Mouse (Mus musculus) E14TG2a.4 (cell line): ENCODE data around the gene Scap.

Experiments
- H3K27me3 ChIP-seq: 2 replicates; pipeline ENCODE4 v1.6.1; 2014; ENCODE audit warnings: low read length, control low read depth; ENCODE audit not compliant: insufficient read depth
- H3K36me3 ChIP-seq: 2 replicates; pipeline ENCODE4 v1.6.1; 2014; ENCODE audit warnings: low read length, control low read depth; ENCODE audit not compliant: insufficient read depth
- H3K4me1 ChIP-seq: replicated peaks from 2 replicates; pipeline ENCODE4 v1.6.1; 2014; ENCODE audit warnings: low read depth, low read length, control low read depth
- H3K4me3 ChIP-seq: replicated peaks from 2 replicates; pipeline ENCODE4 v1.5.1; 2014; ENCODE audit warnings: mild to moderate bottlenecking, low read length
- H3K9me3 ChIP-seq: 2 replicates; pipeline ENCODE4 v1.6.1; 2014; ENCODE audit warnings: low read length, control low read depth
- CTCF ChIP-seq: conservative IDR thresholded peaks from 2 replicates; pipeline ENCODE4 v1.5.1; 2014; ENCODE audit warnings: low read length
- NANOG ChIP-seq: IDR thresholded peaks from 2 replicates; pipeline ENCODE4 v1.6.1; 2014; ENCODE audit warnings: borderline replicate concordance, low read length, mixed read lengths
- POU5F1 ChIP-seq: IDR thresholded peaks from 2 replicates; pipeline ENCODE4 v1.6.1; 2014; ENCODE audit warnings: low read length, borderline replicate concordance

Scap gene

DNA sequence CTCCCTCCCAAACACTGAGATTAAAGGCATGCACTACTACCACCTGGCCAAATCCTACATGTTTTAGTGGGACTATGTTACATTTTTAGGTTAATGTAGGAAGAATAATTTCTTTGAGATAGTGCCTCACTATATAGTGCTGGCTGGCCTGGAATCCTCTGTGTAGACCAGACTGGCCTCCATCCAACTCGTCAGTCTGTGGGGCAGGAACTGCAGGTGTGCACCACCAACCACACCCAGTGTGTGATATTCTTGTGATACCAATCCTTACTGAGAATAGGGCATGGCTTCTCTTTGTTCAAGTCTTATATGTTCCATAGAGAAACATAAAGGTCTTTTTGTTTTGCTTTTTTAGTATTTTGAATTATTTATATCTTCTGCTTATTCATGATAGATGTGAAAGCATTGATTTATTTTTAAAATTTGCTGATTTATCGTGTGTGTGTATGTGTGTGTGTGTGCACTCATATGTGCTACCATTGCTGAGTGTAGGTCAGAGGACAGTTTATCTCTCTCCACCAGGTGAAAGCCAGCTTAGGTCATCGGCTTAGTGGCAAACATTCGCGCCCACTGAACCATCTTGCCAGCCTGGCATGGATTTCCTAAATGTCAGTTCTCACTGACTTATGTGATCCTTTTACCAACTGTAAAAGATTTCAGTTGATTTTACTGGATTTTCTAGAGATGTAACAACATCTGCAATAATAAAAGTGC is 7.1 kb downstream of the Scap start:
- Histone ChIP-seq H3K4me1 (peaks cover 13% of the 10 kb centered on the region), H3K27me3 (0 out of 2 replicates have a peak, but pooled peaks cover 3% of the 10 kb centered on the region), H3K4me3 (no peak overlapping the region), H3K36me3 (no peaks in the 10 kb centered on the region), H3K9me3 (no peaks in the 10 kb centered on the region)
- TF ChIP-seq CTCF (no peak), POU5F1 (no peak), NANOG (no peak)

DNA sequence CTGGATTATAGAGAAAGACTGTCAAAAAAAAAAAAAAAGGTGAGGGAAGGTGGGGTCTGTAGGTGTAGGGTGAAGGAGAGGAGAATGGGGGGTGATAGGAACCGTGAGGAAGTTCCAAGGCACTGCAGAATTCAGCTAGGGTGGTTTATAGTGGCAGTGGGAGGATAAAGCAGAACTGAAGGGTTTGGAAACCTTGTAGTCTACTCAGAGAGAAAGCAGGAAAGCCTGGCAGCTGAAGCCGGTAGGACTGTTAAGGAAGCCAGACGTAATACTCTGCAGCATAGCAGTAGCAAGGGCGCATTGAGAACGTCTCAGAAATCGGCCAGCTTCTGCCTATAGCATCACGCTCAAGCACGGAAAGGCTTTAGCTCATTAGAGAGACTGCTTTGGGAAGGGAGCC is 8.9 kb downstream of the Scap start:
- no peak overlapping the region for H3K4me3 ChIP-seq
- H3K4me1 ChIP-seq: peaks cover 13% of the 10 kb centered on the region
- H3K27me3 ChIP-seq: no peaks in the 10 kb centered on the region
- H3K9me3 ChIP-seq: no peaks in the 10 kb centered on the region
- TF ChIP-seq POU5F1: no peak
- no peak for TF ChIP-seq NANOG
- no peaks in the 10 kb centered on the region for H3K36me3 ChIP-seq

DNA sequence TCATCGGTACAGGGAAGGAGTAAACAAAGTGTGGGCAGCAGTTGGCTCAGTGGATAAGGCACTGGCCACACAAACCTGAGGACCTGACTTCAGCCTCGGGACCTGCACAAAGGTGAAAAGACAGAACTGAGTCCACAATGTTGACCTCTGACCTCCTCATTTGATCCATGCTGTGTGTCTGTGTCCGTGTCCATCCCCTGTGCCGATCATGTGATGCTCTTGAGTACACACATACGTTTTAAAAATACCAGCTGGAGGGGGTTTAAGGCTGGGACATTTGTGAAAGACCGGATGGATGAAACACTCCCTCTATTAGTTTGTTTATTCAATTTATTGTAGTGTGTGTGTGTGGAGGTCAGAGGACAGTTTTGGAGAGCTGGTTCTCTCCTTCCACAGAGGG is 10.7 kb downstream of the Scap start:
- Histone ChIP-seq H3K4me3 (no peak overlapping the region), H3K36me3 (no peaks in the 10 kb centered on the region), H3K4me1 (peaks cover 2% of the 10 kb centered on the region; the same call in 1 of the 2 replicates), H3K27me3 (no peaks in the 10 kb centered on the region), H3K9me3 (no peaks in the 10 kb centered on the region)
- no peak for TF ChIP-seq NANOG
- no peak for TF ChIP-seq CTCF
- TF ChIP-seq POU5F1: no peak

GRCm38 (mm10) chr9:110345057-110345739 is 12.1 kb downstream of the Scap start:
- no peaks in the 10 kb centered on the region for H3K36me3 ChIP-seq
- no peak for TF ChIP-seq POU5F1
- no peak for TF ChIP-seq CTCF
- no peak for TF ChIP-seq NANOG
- no peaks in the 10 kb centered on the region for H3K9me3 ChIP-seq
- H3K27me3 ChIP-seq: no peaks in the 10 kb centered on the region
- peaks cover 15% of the 10 kb centered on the region for H3K4me1 ChIP-seq
- H3K4me3 ChIP-seq: no peak overlapping the region

DNA sequence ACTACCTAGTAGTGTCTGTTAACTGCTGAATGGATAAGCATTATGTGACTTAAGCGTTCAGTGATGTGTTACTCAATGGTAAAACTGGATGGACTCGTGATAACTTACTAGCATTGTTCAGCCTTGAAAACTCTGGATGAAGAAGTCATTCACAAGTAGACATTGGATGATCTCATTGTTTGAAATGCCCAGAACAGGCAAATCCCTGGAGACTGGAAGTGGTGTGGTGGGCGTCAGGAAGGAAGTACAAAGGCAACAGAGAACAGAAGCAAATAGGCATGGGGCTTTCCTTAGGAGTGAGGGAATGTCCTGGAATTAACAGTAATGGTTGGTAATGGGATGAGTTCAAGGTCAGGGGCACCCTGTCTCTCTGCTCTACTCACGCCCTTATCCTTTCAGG is 15.8 kb downstream of the Scap start:
- Histone ChIP-seq H3K36me3 (peaks cover 6% of the 10 kb centered on the region; the same call in 1 of the 2 replicates), H3K4me1 (peaks cover 24% of the 10 kb centered on the region), H3K27me3 (no peaks in the 10 kb centered on the region), H3K4me3 (no peak overlapping the region), H3K9me3 (no peaks in the 10 kb centered on the region)
- TF ChIP-seq CTCF (no peak), POU5F1 (no peak), NANOG (peak; percentile 52; the same call in 1 of the 2 replicates)

DNA sequence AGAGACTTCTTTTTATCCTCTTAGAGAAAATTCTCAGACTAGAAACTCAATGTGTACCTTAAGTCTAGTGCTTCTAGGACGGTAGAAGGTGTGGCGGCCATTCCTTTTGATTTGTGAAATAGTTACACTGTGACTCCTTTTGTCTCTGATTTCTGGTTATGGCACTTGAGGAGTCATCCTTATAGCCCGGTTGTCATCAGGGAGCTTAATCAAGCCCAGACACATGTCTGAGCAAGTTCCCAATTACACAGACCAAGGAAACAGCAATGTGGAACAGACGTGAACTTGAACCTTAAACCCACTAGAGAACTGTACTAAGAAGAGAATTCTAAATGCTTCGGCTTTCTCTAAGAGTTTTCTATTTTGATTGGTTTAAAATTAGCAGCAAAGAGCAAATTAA is 17.1 kb downstream of the Scap start:
- peaks cover 6% of the 10 kb centered on the region; the same call in 1 of the 2 replicates for H3K36me3 ChIP-seq
- H3K27me3 ChIP-seq: no peaks in the 10 kb centered on the region
- TF ChIP-seq NANOG (no peak), CTCF (no peak), POU5F1 (no peak)
- no peak overlapping the region for H3K4me3 ChIP-seq
- peaks cover 24% of the 10 kb centered on the region for H3K4me1 ChIP-seq
- no peaks in the 10 kb centered on the region for H3K9me3 ChIP-seq

- no peak overlapping the region for H3K4me3 ChIP-seq
- H3K36me3 ChIP-seq: peaks cover 10% of the 10 kb centered on the region
- H3K9me3 ChIP-seq: no peaks in the 10 kb centered on the region
- peaks cover 24% of the 10 kb centered on the region for H3K4me1 ChIP-seq
- TF ChIP-seq CTCF (no peak), POU5F1 (no peak), NANOG (no peak)
- no peaks in the 10 kb centered on the region for H3K27me3 ChIP-seq
Measured at GRCm38 (mm10) chr9:110350612-110351011, 17.5 kb downstream of the Scap start.

- peaks cover 24% of the 10 kb centered on the region for H3K4me1 ChIP-seq
- H3K4me3 ChIP-seq: no peak overlapping the region
- no peak for TF ChIP-seq NANOG
- no peak for TF ChIP-seq CTCF
- TF ChIP-seq POU5F1: no peak
- no peaks in the 10 kb centered on the region for H3K9me3 ChIP-seq
- peaks cover 17% of the 10 kb centered on the region for H3K36me3 ChIP-seq
- no peaks in the 10 kb centered on the region for H3K27me3 ChIP-seq
Measured at GRCm38 (mm10) chr9:110351350-110351749, 18.3 kb downstream of the Scap start.
